Mouse (Mus musculus): Measurements from ENCODE around the gene 9530003J23Rik.
"Not testable (repeated sequence)": the region's sequence is repeated elsewhere in the genome, so short reads cannot be mapped to it uniquely, and the experiment has no call there.

Gene 9530003J23Rik

GRCm38 (mm10) chr10:117238603-117239002, at the start of gene 9530003J23Rik:
TSS of gene 9530003J23Rik (minus strand) at chr10:117238703.
- no peak for DNase-seq (ENCODE audit: extremely low spot score)

- DNase-seq (ENCODE audit: extremely low spot score), result no peak
Measured at GRCm38 (mm10) chr10:117287226-117287850, 48.8 kb upstream of the 9530003J23Rik start.

GRCm38 (mm10) chr10:117286366-117286970, 48.0 kb upstream of the 9530003J23Rik start:
- DNase-seq (ENCODE audit: extremely low spot score), result no peak

DNA sequence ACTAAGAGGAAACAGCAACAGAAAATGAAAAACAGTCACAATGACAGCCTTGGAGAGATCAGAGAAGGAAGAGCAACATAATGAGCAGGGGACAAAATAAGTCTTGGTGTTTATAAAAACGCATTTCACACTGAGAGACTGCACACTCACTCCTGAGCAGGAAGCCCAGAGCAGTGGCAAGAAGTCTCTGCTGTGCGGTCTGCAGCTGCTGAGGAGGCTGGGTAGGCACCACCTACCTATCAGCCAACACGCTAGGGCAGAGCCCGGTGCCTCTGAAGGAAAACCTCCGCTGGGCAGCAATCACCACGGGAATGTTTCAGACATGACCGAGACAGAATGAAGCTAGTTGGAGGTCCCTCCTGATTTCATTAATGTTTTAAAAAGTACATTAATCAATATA, 47.1 kb upstream of the 9530003J23Rik start:
- not testable (repeated sequence) for DNase-seq (ENCODE audit: extremely low spot score)

GRCm38 (mm10) chr10:117284578-117285520, 46.3 kb upstream of the 9530003J23Rik start:
- DNase-seq (ENCODE audit: extremely low spot score), result no peak

DNA sequence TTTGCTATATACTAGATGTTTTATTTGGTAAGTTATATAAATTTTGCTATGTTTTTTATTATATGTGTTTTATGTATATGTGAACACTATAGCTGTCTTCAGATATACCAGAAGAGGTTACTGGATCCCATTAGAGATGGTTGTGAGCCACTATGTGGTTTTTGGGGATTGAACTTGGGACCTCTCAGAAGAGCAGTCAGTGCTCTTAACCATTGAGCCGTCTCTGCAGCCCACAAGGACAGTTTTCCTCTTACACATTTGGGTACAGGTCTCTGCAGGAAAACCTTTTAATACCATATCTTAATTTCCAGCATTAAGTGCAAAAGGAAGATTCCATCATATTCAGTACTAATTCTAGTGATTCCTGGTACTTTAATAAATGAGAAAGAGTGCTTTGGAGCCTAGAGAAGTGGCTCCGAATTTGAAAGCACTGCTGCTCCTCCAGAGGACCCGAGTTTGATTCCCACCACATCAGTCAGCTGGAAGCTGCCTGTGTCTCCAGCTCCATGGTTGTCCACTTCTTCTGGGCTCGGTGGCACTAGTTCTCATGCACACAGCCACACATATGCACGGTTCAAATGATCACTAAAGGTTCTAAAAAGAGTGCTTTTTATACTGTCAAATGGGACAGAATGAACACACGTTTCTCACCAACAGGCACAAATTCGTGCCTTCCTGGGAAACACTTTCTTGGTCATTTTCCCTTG, 45.5 kb upstream of the 9530003J23Rik start:
- DNase-seq (ENCODE audit: extremely low spot score), result no peak

GRCm38 (mm10) chr10:117283196-117283595, 44.7 kb upstream of the 9530003J23Rik start:
- not testable (repeated sequence) for DNase-seq (ENCODE audit: extremely low spot score)

GRCm38 (mm10) chr10:117282551-117282950, 44.0 kb upstream of the 9530003J23Rik start:
- no peak for DNase-seq (ENCODE audit: extremely low spot score)

GRCm38 (mm10) chr10:117282049-117282448, 43.5 kb upstream of the 9530003J23Rik start, which contains the start of gene Lyz2:
TSS of gene Lyz2 (minus strand) at chr10:117282321.
- no peak for DNase-seq (ENCODE audit: extremely low spot score)

GRCm38 (mm10) chr10:117281381-117281920, 42.9 kb upstream of the 9530003J23Rik start:
- DNase-seq (ENCODE audit: extremely low spot score), result no peak

- no peak for DNase-seq (ENCODE audit: extremely low spot score)
Measured at GRCm38 (mm10) chr10:117280000-117280399, 41.5 kb upstream of the 9530003J23Rik start.

GRCm38 (mm10) chr10:117278510-117278909, 40.0 kb upstream of the 9530003J23Rik start:
- not testable (repeated sequence) for DNase-seq (ENCODE audit: extremely low spot score)

DNA sequence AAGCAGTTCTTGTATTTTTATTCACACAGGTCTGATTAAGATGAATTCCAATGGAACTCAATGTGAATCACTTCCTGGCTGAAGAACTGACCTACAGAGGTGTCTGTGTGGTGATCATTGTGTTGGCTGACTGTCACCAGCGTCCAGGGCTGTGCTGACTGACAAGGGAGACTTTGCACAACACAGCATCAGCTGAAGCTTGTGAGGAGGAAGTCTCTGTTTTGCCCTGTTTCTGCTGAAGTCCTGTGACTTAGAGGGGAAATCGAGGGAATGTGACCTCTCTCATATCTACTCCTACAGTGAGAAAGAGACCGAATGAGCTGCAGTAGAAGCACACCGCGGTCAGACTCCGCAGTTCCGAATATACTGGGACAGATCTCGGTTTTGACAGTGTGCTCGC, 39.3 kb upstream of the 9530003J23Rik start:
- DNase-seq (ENCODE audit: extremely low spot score), result not testable (repeated sequence)

- no peak for DNase-seq (ENCODE audit: extremely low spot score)
Measured at GRCm38 (mm10) chr10:117275681-117276369, 37.3 kb upstream of the 9530003J23Rik start.

DNA sequence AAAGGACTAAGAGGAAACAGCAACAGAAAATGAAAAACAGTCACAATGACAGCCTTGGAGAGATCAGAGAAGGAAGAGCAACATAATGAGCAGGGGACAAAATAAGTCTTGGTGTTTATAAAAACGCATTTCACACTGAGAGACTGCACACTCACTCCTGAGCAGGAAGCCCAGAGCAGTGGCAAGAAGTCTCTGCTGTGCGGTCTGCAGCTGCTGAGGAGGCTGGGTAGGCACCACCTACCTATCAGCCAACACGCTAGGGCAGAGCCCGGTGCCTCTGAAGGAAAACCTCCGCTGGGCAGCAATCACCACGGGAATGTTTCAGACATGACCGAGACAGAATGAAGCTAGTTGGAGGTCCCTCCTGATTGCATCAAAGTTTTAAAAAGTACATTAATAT, 36.1 kb upstream of the 9530003J23Rik start:
- not testable (repeated sequence) for DNase-seq (ENCODE audit: extremely low spot score)

GRCm38 (mm10) chr10:117272023-117272422, 33.5 kb upstream of the 9530003J23Rik start:
- no peak for DNase-seq (ENCODE audit: extremely low spot score)

DNA sequence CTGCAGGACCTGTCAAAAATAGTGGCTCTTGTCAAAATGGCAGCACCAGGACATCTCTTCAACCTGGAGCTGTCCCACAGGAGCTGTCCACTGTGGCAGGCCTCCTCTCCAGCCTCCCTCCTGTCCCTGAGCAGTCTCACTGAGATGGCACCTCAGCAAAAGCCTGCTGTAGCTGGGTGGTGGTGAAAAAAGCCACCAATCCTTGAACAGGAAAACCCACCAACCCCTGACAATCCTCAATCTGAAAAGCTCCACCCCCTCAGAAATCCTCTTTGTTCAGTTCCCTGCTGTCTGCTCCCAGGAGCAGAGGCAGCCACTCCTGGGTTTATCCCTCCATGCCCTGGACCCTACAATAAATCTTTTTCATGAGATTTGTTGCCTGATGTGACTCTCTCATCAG, 21.4 kb upstream of the 9530003J23Rik start:
- no peak for DNase-seq (ENCODE audit: extremely low spot score)

GRCm38 (mm10) chr10:117235866-117236265, 2.6 kb downstream of the 9530003J23Rik start:
- DNase-seq (ENCODE audit: extremely low spot score), result no peak

- no peak for DNase-seq (ENCODE audit: extremely low spot score)
Measured at GRCm38 (mm10) chr10:117234825-117235224, 3.7 kb downstream of the 9530003J23Rik start.

DNA sequence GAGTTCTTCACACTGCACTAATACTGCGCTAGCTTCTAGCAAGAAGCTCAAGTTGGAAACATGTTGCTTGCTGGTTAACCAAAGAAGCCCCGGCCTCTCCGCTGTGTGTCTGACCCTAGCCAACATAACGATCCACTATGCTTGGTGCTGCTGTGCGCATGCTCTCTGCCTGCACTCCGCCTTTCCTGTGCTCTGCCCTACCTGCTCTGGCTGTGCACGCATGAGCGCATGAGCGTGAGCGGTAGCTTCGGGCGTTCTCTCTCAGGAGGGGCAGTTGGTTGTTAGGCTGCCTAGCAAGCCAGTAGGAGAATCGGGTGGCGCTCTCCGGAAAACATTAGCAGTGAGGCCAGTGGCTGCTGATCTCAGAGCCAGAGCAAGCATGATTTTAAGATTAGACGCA, 8.7 kb downstream of the 9530003J23Rik start:
- no peak for DNase-seq (ENCODE audit: extremely low spot score)

GRCm38 (mm10) chr10:117226002-117226401, 12.5 kb downstream of the 9530003J23Rik start:
- no peak for DNase-seq (ENCODE audit: extremely low spot score)

All from embryo, embryonic 9.5 days (tissue).